Mouse (Mus musculus) thymus, postnatal 36 days (tissue): ENCODE data around the gene Gm26558.

Experiments used
- DNase-seq, 2 experiments: peaks; one replicate each; pipeline ENCODE4 v3.0.0; 2022; ENCODE audit warnings: mixed read lengths in 2 of 2

Gene Gm26558

GRCm38 (mm10) chr2:70647681-70648080, 14.2 kb downstream of the Gm26558 start:
- DNase-seq, result no peak

GRCm38 (mm10) chr2:70645266-70645780, 16.6 kb downstream of the Gm26558 start:
- DNase-seq, result no peak

- no peak for DNase-seq
Observed at GRCm38 (mm10) chr2:70642971-70643565, 18.8 kb downstream of the Gm26558 start.

GRCm38 (mm10) chr2:70640968-70641367, 20.9 kb downstream of the Gm26558 start:
- DNase-seq, result no peak

- no peak for DNase-seq
Observed at GRCm38 (mm10) chr2:70634028-70634690, 27.7 kb downstream of the Gm26558 start.

- DNase-seq, result no peak
Observed at GRCm38 (mm10) chr2:70632412-70632811, 29.5 kb downstream of the Gm26558 start.

- DNase-seq, result no peak
Observed at GRCm38 (mm10) chr2:70631321-70631720, 30.6 kb downstream of the Gm26558 start.

GRCm38 (mm10) chr2:70629921-70630320, 32.0 kb downstream of the Gm26558 start:
- DNase-seq, result no peak

GRCm38 (mm10) chr2:70629339-70629761, 32.6 kb downstream of the Gm26558 start:
- DNase-seq, result no peak

GRCm38 (mm10) chr2:70628397-70628796, 33.5 kb downstream of the Gm26558 start:
- DNase-seq, result no peak

GRCm38 (mm10) chr2:70625761-70626160, 36.1 kb downstream of the Gm26558 start:
- no peak for DNase-seq

GRCm38 (mm10) chr2:70622244-70622643, 39.7 kb downstream of the Gm26558 start:
- DNase-seq, result no peak

- peak; percentile 42 to 47 for DNase-seq
Observed at GRCm38 (mm10) chr2:70620225-70620624, 41.7 kb downstream of the Gm26558 start.

GRCm38 (mm10) chr2:70619232-70619835, 42.6 kb downstream of the Gm26558 start:
- peak in 1 of 2 experiments; percentile 9 for DNase-seq

GRCm38 (mm10) chr2:70616617-70617016, 45.3 kb downstream of the Gm26558 start:
- DNase-seq, result no peak

GRCm38 (mm10) chr2:70616076-70616475, 45.8 kb downstream of the Gm26558 start:
- no peak for DNase-seq

GRCm38 (mm10) chr2:70614745-70615351, 47.1 kb downstream of the Gm26558 start:
- DNase-seq, result no peak
